15 mouse cellular contexts compared by ENCODE assay signal in genomic region chr9:72205815-72206214, GRCm38 (mm10).
"Had no signal": no experiment of that assay in that cellular context is flagged by ENCODE, and none has a peak within 500 bp of the region (broad histone marks: within the 10 kb centered on the region; RNA-seq: fewer than 3 reads in every experiment).

No protein-coding gene starts in this region.

- H3K9ac ChIP-seq: limb, embryonic 12.5 days; liver, embryonic 13.5 days; liver, postnatal 0 days; lung, embryonic 15.5 days; midbrain, embryonic 12.5 days had no signal

- H3K9me3 ChIP-seq: limb, embryonic 12.5 days; liver, embryonic 13.5 days; lung, embryonic 15.5 days; megakaryocyte, embryonic 14.5 days; midbrain, embryonic 12.5 days had no signal

- H3K27me3 ChIP-seq: limb, embryonic 12.5 days; liver, embryonic 13.5 days; lung, embryonic 15.5 days; megakaryocyte, embryonic 14.5 days; midbrain, embryonic 12.5 days had no signal

- H3K4me3 ChIP-seq: limb, embryonic 12.5 days; liver, embryonic 13.5 days; lung, embryonic 15.5 days; megakaryocyte, embryonic 14.5 days; midbrain, embryonic 12.5 days had no signal

- H3K4me2 ChIP-seq: limb, embryonic 12.5 days; liver, embryonic 13.5 days; lung, embryonic 15.5 days; midbrain, embryonic 12.5 days had no signal

- H3K27ac ChIP-seq: kidney, postnatal 0 days; limb, embryonic 12.5 days; liver, embryonic 13.5 days; lung, embryonic 15.5 days; macrophage; midbrain, embryonic 12.5 days; stomach, postnatal 0 days had no signal

- DNase-seq: kidney, adult 9 months; kidney, postnatal 36 days; liver; liver, embryonic 13.5 days; liver, postnatal 0 days; lung, postnatal 14 days; right cerebral cortex, postnatal 14 days had no signal

- H3K36me3 ChIP-seq: limb, embryonic 12.5 days; liver, embryonic 13.5 days; lung, embryonic 15.5 days; midbrain, embryonic 12.5 days had no signal

- H3K4me1 ChIP-seq: limb, embryonic 12.5 days; liver, embryonic 13.5 days; lung, embryonic 15.5 days; megakaryocyte, embryonic 14.5 days; midbrain, embryonic 12.5 days had no signal

- ATAC-seq: intestine, postnatal 0 days; liver, postnatal 0 days had no signal
